Mouse (Mus musculus) T-helper 1 cell (primary cell): Measurements from ENCODE around the gene Hist1h1d.
"Not testable (repeated sequence)": the region's sequence is repeated elsewhere in the genome, so short reads cannot be mapped to it uniquely, and the experiment has no call there.

Experiments
- in situ Hi-C: fragments of 300-600 bp; cut with MboI, MseI; formaldehyde crosslinking; loops from one replicate; pipeline ENCODE4 v1.15.1; 2025; ENCODE audit warnings: high pct_unique_total_duplicates

Hist1h1d gene

GRCm38 (mm10) chr13:23529480-23530165, 23.4 kb upstream of the Hist1h1d start:
- in situ Hi-C loops: loop anchor here (5.0 kb wide), 1 partner anchor 1492 kb away; the partner anchor contains the start of genes Hist1h2ah and Hist1h2bk

DNA sequence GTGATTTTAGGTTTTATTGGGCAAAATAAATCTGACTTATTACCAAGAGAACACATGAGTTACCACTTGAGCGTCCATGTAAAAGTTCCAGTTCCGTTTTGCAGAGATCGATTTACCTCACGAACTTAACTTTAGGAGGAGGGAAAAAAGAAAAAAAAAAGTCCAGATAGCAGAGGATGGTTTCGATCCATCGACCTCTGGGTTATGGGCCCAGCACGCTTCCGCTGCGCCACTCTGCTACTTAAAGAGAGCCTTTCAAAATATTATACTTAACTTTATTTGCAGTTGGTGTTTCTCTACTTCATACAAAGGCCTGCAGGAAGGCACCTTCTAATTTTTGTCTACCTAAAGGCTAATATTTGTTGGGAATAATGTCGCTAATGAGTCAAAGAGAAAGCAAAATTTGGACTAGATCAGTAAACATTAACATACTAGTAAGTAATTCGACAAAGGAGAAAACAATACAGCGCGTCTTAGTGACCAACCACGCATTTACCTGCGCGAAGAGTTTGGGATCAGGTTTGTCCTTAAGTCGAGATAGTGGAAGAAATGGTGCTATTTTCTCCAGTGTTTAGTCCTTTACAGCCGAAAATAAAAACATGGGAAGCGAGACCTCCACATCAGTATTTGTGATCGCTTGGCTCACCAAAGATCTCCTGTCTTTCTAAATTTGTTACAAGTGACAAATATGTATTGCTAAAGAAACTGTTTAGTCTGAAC, 22.7 kb upstream of the Hist1h1d start:
- in situ Hi-C loops: loop anchor here (5.0 kb wide), 1 partner anchor 1493 kb away; the partner anchor contains the start of genes Hist1h2ah and Hist1h2bk

DNA sequence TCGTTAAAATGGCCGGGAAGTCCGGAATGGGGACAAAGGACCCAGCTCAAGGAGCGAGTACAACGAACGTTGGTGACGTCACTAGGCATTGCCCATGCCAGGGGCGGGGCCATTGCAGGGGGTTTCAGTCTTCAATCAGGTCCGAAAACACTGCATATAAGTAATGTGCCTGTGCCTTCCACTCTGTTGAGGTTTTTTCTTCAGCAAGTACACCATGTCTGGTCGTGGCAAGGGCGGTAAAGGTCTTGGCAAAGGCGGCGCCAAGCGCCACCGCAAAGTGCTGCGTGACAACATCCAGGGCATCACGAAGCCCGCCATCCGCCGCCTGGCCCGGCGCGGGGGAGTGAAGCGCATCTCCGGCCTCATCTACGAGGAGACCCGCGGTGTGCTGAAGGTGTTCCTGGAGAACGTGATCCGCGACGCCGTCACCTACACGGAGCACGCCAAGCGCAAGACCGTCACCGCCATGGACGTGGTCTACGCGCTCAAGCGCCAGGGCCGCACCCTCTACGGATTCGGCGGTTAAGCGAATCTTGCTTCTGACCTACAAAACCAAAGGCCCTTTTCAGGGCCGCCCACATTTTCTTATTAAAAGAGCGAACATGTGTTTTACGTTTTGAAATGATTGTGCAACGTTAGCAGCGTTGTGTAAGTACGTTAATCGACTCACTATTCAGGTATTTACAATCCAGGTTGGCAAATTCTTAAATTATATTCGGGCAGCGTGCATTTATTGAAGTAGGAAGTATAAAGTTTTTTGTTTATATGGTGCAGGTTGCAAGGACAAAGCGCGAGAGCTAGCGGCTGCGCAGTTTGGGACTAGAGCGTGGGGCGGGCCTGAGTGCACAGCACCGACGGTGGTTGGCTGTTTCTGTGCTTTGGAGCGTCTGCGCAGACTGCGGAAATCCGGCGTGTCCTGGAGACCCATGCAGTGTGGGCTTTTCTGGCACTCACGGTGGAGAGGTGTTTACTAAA, 21.9 kb upstream of the Hist1h1d start, which contains the start of gene Hist1h4h:
Hist1h4h (plus strand) TSS at position 150 of the 975 bp plus-strand sequence.
- in situ Hi-C loops: loop anchor here (5.0 kb wide), 1 partner anchor 1494 kb away; the partner anchor contains the start of genes Hist1h2ah and Hist1h2bk

GRCm38 (mm10) chr13:23532262-23533075, 20.6 kb upstream of the Hist1h1d start:
- in situ Hi-C loops: loop anchor here (5.0 kb wide), 1 partner anchor 1495 kb away; the partner anchor contains the start of genes Hist1h2ah and Hist1h2bk

DNA sequence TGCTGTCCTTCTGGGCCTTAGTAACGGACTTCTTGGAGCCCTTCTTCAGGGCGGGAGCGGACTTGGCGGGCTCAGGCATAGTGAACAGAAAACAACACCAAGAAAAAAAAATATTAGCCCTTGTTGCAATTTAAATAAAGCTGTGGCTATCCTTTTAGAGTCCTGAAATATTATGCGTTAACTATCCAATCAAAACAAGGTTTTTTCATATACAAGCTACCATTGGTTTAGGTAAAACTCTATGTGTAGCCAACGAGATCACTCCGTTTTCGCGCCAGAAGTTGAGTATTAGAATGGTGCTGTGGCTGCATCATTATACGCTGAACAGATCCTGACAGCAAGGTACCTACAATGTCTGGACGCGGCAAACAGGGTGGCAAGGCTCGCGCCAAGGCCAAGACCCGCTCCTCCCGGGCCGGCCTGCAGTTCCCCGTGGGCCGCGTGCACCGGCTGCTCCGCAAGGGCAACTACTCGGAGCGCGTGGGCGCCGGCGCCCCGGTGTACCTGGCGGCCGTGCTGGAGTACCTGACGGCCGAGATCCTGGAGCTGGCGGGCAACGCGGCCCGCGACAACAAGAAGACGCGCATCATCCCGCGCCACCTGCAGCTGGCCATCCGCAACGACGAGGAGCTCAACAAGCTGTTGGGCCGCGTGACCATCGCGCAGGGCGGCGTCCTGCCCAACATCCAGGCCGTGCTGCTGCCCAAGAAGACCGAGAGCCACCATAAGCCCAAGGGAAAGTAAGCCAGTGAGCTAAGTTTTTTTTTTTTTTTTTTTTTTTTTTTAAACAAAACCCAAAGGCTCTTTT, 19.3 kb upstream of the Hist1h1d start, which contains the start of gene Hist1h2af:
Hist1h2af (plus strand) TSS at position 347 of the 808 bp plus-strand sequence.
- in situ Hi-C loops: loop anchor here (5.0 kb wide), 1 partner anchor 1496 kb away; the partner anchor contains the start of genes Hist1h2ah and Hist1h2bk

- in situ Hi-C loops: loop anchor here (5.0 kb wide), 2 partner anchors 1497 to 1817 kb away; partner anchors contain the start of genes Hist1h2ah, Hist1h2ai, Hist1h2bk and Hist1h2bl
These were observed 18.5 kb upstream of the Hist1h1d start for GRCm38 (mm10) chr13:23534368-23535131.

DNA sequence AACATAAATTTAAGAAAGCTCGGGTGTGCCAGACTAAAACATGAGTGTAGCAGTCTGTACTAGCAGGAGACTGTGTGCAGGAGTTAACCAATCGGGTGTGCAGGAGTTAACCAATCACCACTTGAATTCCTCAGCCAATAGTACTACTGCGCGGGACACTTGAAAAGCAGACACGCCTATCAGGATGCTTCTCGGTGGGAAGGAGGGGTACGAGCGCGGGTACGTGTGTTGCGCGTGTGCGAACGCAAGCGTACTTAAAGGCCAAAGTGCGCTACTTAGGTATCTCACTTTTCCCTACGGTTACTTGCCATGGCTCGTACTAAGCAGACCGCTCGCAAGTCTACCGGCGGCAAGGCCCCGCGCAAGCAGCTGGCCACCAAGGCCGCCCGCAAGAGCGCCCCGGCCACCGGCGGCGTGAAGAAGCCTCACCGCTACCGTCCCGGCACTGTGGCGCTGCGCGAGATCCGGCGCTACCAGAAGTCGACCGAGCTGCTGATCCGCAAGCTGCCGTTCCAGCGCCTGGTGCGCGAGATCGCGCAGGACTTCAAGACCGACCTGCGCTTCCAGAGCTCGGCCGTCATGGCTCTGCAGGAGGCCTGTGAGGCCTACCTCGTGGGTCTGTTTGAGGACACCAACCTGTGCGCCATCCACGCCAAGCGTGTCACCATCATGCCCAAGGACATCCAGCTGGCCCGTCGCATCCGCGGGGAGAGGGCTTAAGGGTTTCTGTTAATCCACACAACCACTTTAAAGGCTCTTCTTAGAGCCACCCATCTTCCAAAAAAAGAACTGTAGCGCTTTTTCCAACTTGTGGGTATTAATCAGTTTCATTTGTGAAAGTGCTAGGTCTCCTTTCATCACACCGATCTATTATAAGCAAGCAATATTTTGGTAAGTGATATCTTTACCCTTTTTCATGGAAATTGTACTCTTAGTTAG, 17.7 kb upstream of the Hist1h1d start, which contains the start of gene Hist1h3g:
Hist1h3g (plus strand) TSS at position 286 of the 939 bp plus-strand sequence.
- in situ Hi-C loops: loop anchor here (5.0 kb wide), 1 partner anchor 1818 kb away; the partner anchor contains the start of genes Hist1h2ai, Hist1h2bl and Hist1h3h

GRCm38 (mm10) chr13:23536076-23536822, 16.8 kb upstream of the Hist1h1d start:
- in situ Hi-C loops: loop anchor here (5.0 kb wide), 1 partner anchor 1819 kb away; the partner anchor contains the start of genes Hist1h2ai, Hist1h2bl and Hist1h3h

DNA sequence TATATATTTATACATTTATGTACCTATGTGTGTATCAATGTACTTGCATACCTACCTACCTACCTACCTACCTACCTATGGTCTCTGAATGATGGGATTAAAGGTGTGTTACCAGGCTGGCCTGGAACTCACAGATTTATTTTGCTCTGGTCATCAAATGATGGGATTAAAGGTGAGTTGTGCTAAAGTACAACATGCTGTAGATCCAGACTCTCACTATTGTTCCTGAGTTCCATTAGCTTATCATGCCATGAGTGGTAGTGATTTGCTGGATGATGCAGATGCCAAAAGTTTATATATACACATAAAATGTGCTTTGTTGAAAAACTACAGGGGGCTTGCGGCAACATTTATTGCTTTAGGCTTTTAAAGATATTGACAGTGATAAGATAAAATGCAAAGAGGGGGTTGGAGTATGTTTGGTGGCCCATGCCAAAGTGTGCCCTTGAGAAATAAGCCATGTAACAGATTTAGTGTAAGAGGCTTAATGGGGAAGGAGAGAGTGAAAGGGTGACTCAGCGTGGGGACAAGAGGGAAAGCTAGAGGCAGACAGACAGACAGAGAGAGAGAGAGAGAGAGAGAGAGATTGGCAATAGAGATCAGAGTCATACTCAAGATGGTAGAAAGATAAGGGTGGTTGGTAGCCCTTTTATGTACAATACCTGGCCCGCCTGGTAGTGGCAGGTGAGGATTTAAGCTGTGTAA, 15.9 kb upstream of the Hist1h1d start:
- in situ Hi-C loops: loop anchor here (5.0 kb wide), 1 partner anchor 1820 kb away; the partner anchor contains the start of genes Hist1h2ai, Hist1h2bl and Hist1h3h

DNA sequence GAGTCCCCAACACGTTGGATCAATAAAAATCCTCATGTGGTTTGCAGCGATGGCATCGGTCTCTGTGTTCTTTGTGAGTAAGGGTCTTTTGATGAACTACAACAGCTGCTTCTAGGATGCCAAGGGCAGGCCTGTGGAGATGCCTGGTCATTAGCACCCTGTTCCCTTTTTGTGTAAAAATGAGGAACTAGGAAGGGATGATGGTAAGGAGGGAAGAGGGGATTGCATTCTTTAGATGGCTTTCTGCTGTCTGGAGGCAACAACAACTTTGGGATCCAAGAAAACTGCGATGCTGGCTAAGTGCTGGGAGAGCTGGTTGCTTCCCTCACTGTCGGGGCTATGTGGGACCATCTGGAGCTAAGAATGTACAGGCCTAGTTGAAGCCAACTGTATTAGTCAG, 14.8 kb upstream of the Hist1h1d start:
- in situ Hi-C loops: loop anchor here (5.0 kb wide), 1 partner anchor 1821 kb away; the partner anchor contains the start of genes Hist1h2ai, Hist1h2bl and Hist1h3h

DNA sequence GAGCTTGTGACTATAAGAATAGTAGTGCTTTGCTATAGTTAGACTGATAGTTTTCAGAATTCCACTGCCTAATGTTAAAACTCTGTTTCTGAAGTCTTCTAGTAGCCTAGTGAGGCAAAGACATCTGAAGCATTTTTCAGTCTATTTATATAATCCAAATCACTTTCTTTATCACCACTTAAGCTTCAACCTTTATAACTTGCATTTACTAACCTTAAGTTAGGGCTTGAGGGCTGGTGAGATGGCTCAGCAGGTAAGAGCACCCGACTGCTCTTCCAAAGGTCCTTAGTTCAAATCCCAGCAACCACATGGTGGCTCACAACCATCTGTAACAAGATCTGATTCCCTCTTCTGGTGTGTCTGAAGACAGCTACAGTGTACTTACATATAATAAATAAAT, 13.2 kb upstream of the Hist1h1d start:
- in situ Hi-C loops: loop anchor here (5.0 kb wide), 1 partner anchor 1823 kb away; the partner anchor contains the start of genes Hist1h2ai, Hist1h2bl and Hist1h3h

DNA sequence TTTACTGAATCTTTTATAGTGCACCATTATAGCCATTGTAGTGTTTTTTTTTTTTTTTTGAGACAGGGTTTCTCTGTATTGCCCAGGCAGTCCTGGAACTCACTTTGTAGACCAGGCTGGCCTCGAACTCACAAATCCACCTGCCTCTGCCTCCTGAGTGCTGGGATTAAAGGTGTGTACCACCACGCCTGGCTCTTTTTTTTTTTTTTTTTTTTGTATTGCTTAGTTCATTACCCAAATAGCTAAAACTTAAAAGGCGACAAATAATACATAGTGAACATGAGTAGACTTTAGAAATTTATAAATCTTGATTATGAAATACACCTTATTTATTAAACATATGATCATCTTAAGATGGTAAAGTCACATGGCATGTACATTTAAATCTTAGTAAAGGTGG, 11.6 kb upstream of the Hist1h1d start:
- in situ Hi-C loops: no loop called here

GRCm38 (mm10) chr13:23542225-23542980, 10.7 kb upstream of the Hist1h1d start:
- in situ Hi-C loops: not testable (repeated sequence)

GRCm38 (mm10) chr13:23542999-23543607, 10.0 kb upstream of the Hist1h1d start, which contains the start of gene Hist1h2bh:
Hist1h2bh (minus strand) TSS chr13:23543392.
- in situ Hi-C loops: not testable (repeated sequence)
